In the genomic region with DNA sequence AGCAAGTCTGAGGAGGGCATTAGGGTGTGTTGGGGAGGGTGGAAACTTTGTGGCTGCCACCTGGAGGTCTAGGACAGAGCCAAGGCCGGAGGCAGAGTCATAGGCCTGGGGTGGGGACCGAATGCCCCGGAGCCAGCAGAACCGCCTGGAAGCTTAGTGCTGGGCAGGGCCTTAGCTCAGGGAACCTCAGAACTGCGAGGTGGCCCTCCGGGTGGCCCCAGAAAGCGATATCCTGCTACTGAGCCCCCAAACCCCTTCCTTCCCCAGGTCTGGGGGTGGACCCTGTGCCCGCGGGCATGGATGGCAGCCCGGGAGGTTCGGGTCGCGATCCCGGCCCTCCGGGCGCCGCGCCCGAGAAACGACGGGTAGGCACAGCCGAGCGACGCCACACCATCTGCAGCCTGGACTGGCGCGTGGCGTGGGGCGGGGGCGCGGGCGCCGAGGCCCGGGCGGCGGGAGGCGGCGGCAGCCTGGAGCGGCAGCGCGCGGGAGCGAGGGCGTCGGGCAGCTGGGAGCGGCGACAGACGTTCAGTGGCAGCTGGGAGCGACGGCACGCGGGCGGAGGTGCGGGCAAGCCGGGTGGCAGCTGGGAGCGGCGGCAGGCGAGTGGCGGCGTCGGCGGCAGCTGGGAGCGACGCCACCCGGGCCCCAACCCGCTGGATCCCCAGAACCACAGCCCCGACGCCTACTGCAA, we compare ENCODE assay signal across 8 mouse cellular contexts. TPM values are rescaled to one million over a fixed set of nuclear protein-coding genes. Genes with fewer than 3 reads are reported as not detected.
DNase-seq lines count a peak whose midpoint lies in the region; ATAC-seq lines count a peak whose summit lies in the region.

No protein-coding gene starts in this region.

- no peak for ATAC-seq in heart, embryonic 15.5 days (replicated peaks; ENCODE audit: insufficient number of reproducible peaks, insufficient read depth, low FRiP score, low read depth)
- ATAC-seq in hindbrain, embryonic 12.5 days (ENCODE audit: low FRiP score): peak; percentile 67
- ATAC-seq in limb, embryonic 15.5 days (ENCODE audit: insufficient number of reproducible peaks, low FRiP score, low TSS enrichment, low read depth): no peak

- no peak overlapping the region for H3K27ac ChIP-seq in heart, embryonic 15.5 days
- H3K27ac ChIP-seq in hindbrain, embryonic 12.5 days: no peak overlapping the region; the same call in 1 of the 2 replicates
- no peak overlapping the region for H3K27ac ChIP-seq in limb, embryonic 15.5 days

- H3K4me1 ChIP-seq in heart, embryonic 15.5 days (replicated peaks): peaks cover 12% of the 10 kb centered on the region
- H3K4me1 ChIP-seq in hindbrain, embryonic 12.5 days: peaks cover 12% of the 10 kb centered on the region
- H3K4me1 ChIP-seq in limb, embryonic 15.5 days: peaks cover 16% of the 10 kb centered on the region

- intact Hi-C loops in heart, postnatal 14 days (cut with DNase I): no loop called here

- DNase-seq in heart, postnatal 14 days: no peak
- DNase-seq in cerebellum, postnatal 14 days: peak; percentile 68 to 72
- peak; percentile 83 for DNase-seq in right cerebral cortex, adult 18-20 months
- DNase-seq in adipocyte (ENCODE audit: low spot score): no peak
- no peak for DNase-seq in urinary bladder, adult 18-20 months (ENCODE audit: low spot score in 2 of 2)

- H3K9ac ChIP-seq in heart, embryonic 15.5 days: peak overlapping the region; percentile 26; the same call in 1 of the 2 replicates
- H3K9ac ChIP-seq in hindbrain, embryonic 12.5 days: peak overlapping the region; percentile 46
- peak overlapping the region; percentile 33; the same call in 1 of the 2 replicates for H3K9ac ChIP-seq in limb, embryonic 15.5 days

- H3K4me2 ChIP-seq in heart, embryonic 15.5 days: peak overlapping the region; percentile 63
- peak overlapping the region; percentile 60 for H3K4me2 ChIP-seq in hindbrain, embryonic 12.5 days (replicated peaks)
- peak overlapping the region; percentile 58 for H3K4me2 ChIP-seq in limb, embryonic 15.5 days

- no peaks in the 10 kb centered on the region for H3K9me3 ChIP-seq in heart, embryonic 15.5 days (replicated peaks)
- H3K9me3 ChIP-seq in hindbrain, embryonic 12.5 days (replicated peaks): no peaks in the 10 kb centered on the region
- H3K9me3 ChIP-seq in limb, embryonic 15.5 days: no peaks in the 10 kb centered on the region

- peaks cover 73% of the 10 kb centered on the region for H3K27me3 ChIP-seq in heart, embryonic 15.5 days
- H3K27me3 ChIP-seq in hindbrain, embryonic 12.5 days: peaks cover 74% of the 10 kb centered on the region
- peaks cover 81% of the 10 kb centered on the region for H3K27me3 ChIP-seq in limb, embryonic 15.5 days

- H3K36me3 ChIP-seq in heart, embryonic 15.5 days: no peaks in the 10 kb centered on the region
- no peaks in the 10 kb centered on the region for H3K36me3 ChIP-seq in hindbrain, embryonic 12.5 days
- no peaks in the 10 kb centered on the region for H3K36me3 ChIP-seq in limb, embryonic 15.5 days

- peak overlapping the region; percentile 42 for H3K4me3 ChIP-seq in heart, embryonic 15.5 days
- peak overlapping the region; percentile 33 for H3K4me3 ChIP-seq in hindbrain, embryonic 12.5 days
- H3K4me3 ChIP-seq in limb, embryonic 15.5 days: peak overlapping the region; percentile 37

- WGBS in heart, embryonic 15.5 days: 20% methylated on average over 66 of the region's 67 CpGs
- 3% methylated on average over 51 of the region's 67 CpGs for WGBS in hindbrain, embryonic 12.5 days
- 6% methylated on average over 65 of the region's 67 CpGs for WGBS in limb, embryonic 15.5 days

RNA-seq across cellular contexts. Expression of gene Ccm2l, which starts 5.9 kb away (rescaled TPM):
- 4.6 and 5.4 TPM in 2 replicates for polyA plus RNA-seq in heart, embryonic 15.5 days (2015; fragmentation: Nextera tagmentation; extraction: Ambion mirVana)
- total RNA-seq in heart, postnatal 14 days (2021): 10 to 100 TPM; 23.1 to 25.4 TPM
- polyA plus RNA-seq in hindbrain, embryonic 12.5 days (2016; fragmentation: Nextera tagmentation; extraction: Ambion mirVana): 2.8 and 3.3 TPM in 2 replicates
- polyA plus RNA-seq in limb, embryonic 15.5 days (2015; fragmentation: Nextera tagmentation; extraction: Ambion mirVana): 1.8 and 2.3 TPM in 2 replicates

RNA-seq across cellular contexts. Expression of gene Hck, which starts 36.6 kb away (rescaled TPM):
- polyA plus RNA-seq in heart, embryonic 15.5 days (2015; fragmentation: Nextera tagmentation; extraction: Ambion mirVana): 1.9 and 3.9 TPM in 2 replicates
- 1 to 10 TPM in 1 of 2 experiments, under 1 TPM in 1; 0.73 to 1.1 TPM for total RNA-seq in heart, postnatal 14 days (2021)
- polyA plus RNA-seq in hindbrain, embryonic 12.5 days (2016; fragmentation: Nextera tagmentation; extraction: Ambion mirVana): 2.9 and 3.5 TPM in 2 replicates
- 10.6 and 14.5 TPM in 2 replicates for polyA plus RNA-seq in limb, embryonic 15.5 days (2015; fragmentation: Nextera tagmentation; extraction: Ambion mirVana)

RNA-seq across cellular contexts. Expression of gene Xkr7, which starts 40.0 kb away (rescaled TPM):
- not detected in 2 replicates for polyA plus RNA-seq in heart, embryonic 15.5 days (2015; fragmentation: Nextera tagmentation; extraction: Ambion mirVana)
- not detected for total RNA-seq in heart, postnatal 14 days (2021)
- 1.7 and 2.0 TPM in 2 replicates for polyA plus RNA-seq in hindbrain, embryonic 12.5 days (2016; fragmentation: Nextera tagmentation; extraction: Ambion mirVana)
- not detected in 2 replicates for polyA plus RNA-seq in limb, embryonic 15.5 days (2015; fragmentation: Nextera tagmentation; extraction: Ambion mirVana)

RNA-seq across cellular contexts. Expression of gene Pdrg1, which starts 56.4 kb away (rescaled TPM):
- 110 and 126 TPM in 2 replicates for polyA plus RNA-seq in heart, embryonic 15.5 days (2015; fragmentation: Nextera tagmentation; extraction: Ambion mirVana)
- 10 to 100 TPM; 91.1 to 98.4 TPM for total RNA-seq in heart, postnatal 14 days (2021)
- polyA plus RNA-seq in hindbrain, embryonic 12.5 days (2016; fragmentation: Nextera tagmentation; extraction: Ambion mirVana): 127 and 131 TPM in 2 replicates
- 144 and 152 TPM in 2 replicates for polyA plus RNA-seq in limb, embryonic 15.5 days (2015; fragmentation: Nextera tagmentation; extraction: Ambion mirVana)

Comparison
In these comparisons a context has a peak if more than half of its experiments do, and no peak if none do; other contexts are left out.
1. DNase-seq: peak in cerebellum, postnatal 14 days (2 of 2) and right cerebral cortex, adult 18-20 months (single experiment); none in heart, postnatal 14 days (0 of 2), adipocyte (single experiment) and urinary bladder, adult 18-20 months (0 of 2).
2. Peak in every context shown above with its lines, with median percentiles within 50 percentile points of each other: H3K4me2 ChIP-seq, H3K4me3 ChIP-seq and H3K9ac ChIP-seq.